Mouse (Mus musculus) frontal cortex, postnatal 10 days (tissue): ENCODE results near the gene Crocc.

Source experiments
- DNase-seq, 2 experiments: peaks; one replicate each; pipeline ENCODE4 v3.0.0; 2022; ENCODE audit warnings: low spot score in 2 of 2, mixed read lengths in 1 of 2

Gene Crocc

GRCm38 (mm10) chr4:141060426-141061301 is at the start of gene Crocc:
Crocc (minus strand) TSS chr4:141060550.
- peak; percentile 94 to 99 for DNase-seq

- no peak for DNase-seq
Observed at GRCm38 (mm10) chr4:141108196-141108732, 47.9 kb upstream of the Crocc start.

GRCm38 (mm10) chr4:141106526-141107183 is 46.3 kb upstream of the Crocc start:
- DNase-seq = no peak

GRCm38 (mm10) chr4:141101855-141102254 is 41.5 kb upstream of the Crocc start:
- DNase-seq = no peak

GRCm38 (mm10) chr4:141101291-141101690 is 40.9 kb upstream of the Crocc start:
- no peak for DNase-seq

- DNase-seq = no peak
Observed at GRCm38 (mm10) chr4:141099956-141100355, 39.6 kb upstream of the Crocc start.

GRCm38 (mm10) chr4:141098935-141099334 is 38.6 kb upstream of the Crocc start:
- no peak for DNase-seq

- DNase-seq = no peak
Observed at GRCm38 (mm10) chr4:141096710-141097109, 36.4 kb upstream of the Crocc start.

- no peak for DNase-seq
Observed at GRCm38 (mm10) chr4:141095016-141095415, 34.7 kb upstream of the Crocc start.

- no peak for DNase-seq
Observed at GRCm38 (mm10) chr4:141088714-141089113, 28.4 kb upstream of the Crocc start.

GRCm38 (mm10) chr4:141088033-141088432 is 27.7 kb upstream of the Crocc start, which contains the start of gene Spata21:
Spata21 (plus strand) TSS chr4:141088333.
- no peak for DNase-seq

- no peak for DNase-seq
Observed at GRCm38 (mm10) chr4:141086862-141087261, 26.5 kb upstream of the Crocc start.

- DNase-seq = no peak
Observed at GRCm38 (mm10) chr4:141078510-141079137, 18.3 kb upstream of the Crocc start.

- peak; percentile 91 to 94 for DNase-seq
Observed at GRCm38 (mm10) chr4:141077681-141078509, 17.5 kb upstream of the Crocc start, which contains the start of gene Necap2. Necap2 (minus strand) TSS chr4:141078357.

GRCm38 (mm10) chr4:141076761-141077506 is 16.6 kb upstream of the Crocc start:
- DNase-seq = no peak

- DNase-seq = no peak
Observed at GRCm38 (mm10) chr4:141074109-141074508, 13.8 kb upstream of the Crocc start.

- no peak for DNase-seq
Observed at GRCm38 (mm10) chr4:141073661-141074060, 13.3 kb upstream of the Crocc start.

GRCm38 (mm10) chr4:141072502-141072901 is 12.2 kb upstream of the Crocc start:
- DNase-seq = no peak

GRCm38 (mm10) chr4:141069731-141070130 is 9.4 kb upstream of the Crocc start:
- DNase-seq = no peak

GRCm38 (mm10) chr4:141068655-141069054 is 8.3 kb upstream of the Crocc start:
- DNase-seq = no peak
